Mouse (Mus musculus) WW6 (cell line): ENCODE data around the gene Rcl1.

Experiments
- DNase-seq: peaks from one replicate; pipeline ENCODE4 v3.0.0-alpha.2; 2013; ENCODE audit warnings: low read depth, low spot score

The Rcl1 gene

GRCm38 (mm10) chr19:29100874-29101542 lies at the start of gene Rcl1:
TSS of gene Rcl1 (plus strand) at chr19:29101375.
- peak; percentile 91 for DNase-seq

GRCm38 (mm10) chr19:29052786-29053185 lies 48.4 kb upstream of the Rcl1 start:
- DNase-seq = no peak

- DNase-seq = no peak
Measured at GRCm38 (mm10) chr19:29054594-29054993, 46.6 kb upstream of the Rcl1 start.

- DNase-seq = no peak
Measured at GRCm38 (mm10) chr19:29055469-29055868, 45.7 kb upstream of the Rcl1 start.

- DNase-seq = no peak
Measured at GRCm38 (mm10) chr19:29058741-29059140, 42.4 kb upstream of the Rcl1 start.

- no peak for DNase-seq
Measured at GRCm38 (mm10) chr19:29059688-29060087, 41.5 kb upstream of the Rcl1 start.

GRCm38 (mm10) chr19:29060299-29060698 lies 40.9 kb upstream of the Rcl1 start:
- DNase-seq = no peak

GRCm38 (mm10) chr19:29063009-29063408 lies 38.2 kb upstream of the Rcl1 start:
- DNase-seq = no peak

- peak; percentile 71 for DNase-seq
Measured at GRCm38 (mm10) chr19:29063577-29064363, 37.4 kb upstream of the Rcl1 start.

- no peak for DNase-seq
Measured at GRCm38 (mm10) chr19:29064451-29065102, 36.6 kb upstream of the Rcl1 start.

- DNase-seq = peak; percentile 67
Measured at GRCm38 (mm10) chr19:29066981-29067471, 34.1 kb upstream of the Rcl1 start.

- DNase-seq = no peak
Measured at GRCm38 (mm10) chr19:29069195-29069594, 32.0 kb upstream of the Rcl1 start.

- DNase-seq = no peak
Measured at GRCm38 (mm10) chr19:29074802-29075201, 26.4 kb upstream of the Rcl1 start.

- DNase-seq = no peak
Measured at GRCm38 (mm10) chr19:29088628-29089027, 12.5 kb upstream of the Rcl1 start.

- no peak for DNase-seq
Measured at GRCm38 (mm10) chr19:29092194-29092593, 9.0 kb upstream of the Rcl1 start.

GRCm38 (mm10) chr19:29099106-29099505 lies 2.1 kb upstream of the Rcl1 start:
- no peak for DNase-seq

GRCm38 (mm10) chr19:29099596-29099995 lies 1.6 kb upstream of the Rcl1 start:
- no peak for DNase-seq

- no peak for DNase-seq
Measured at GRCm38 (mm10) chr19:29100261-29100660, 914 bp upstream of the Rcl1 start.

GRCm38 (mm10) chr19:29101591-29101990 lies 416 bp downstream of the Rcl1 start:
- no peak for DNase-seq

- DNase-seq = no peak
Measured at GRCm38 (mm10) chr19:29102098-29102497, 923 bp downstream of the Rcl1 start.

- no peak for DNase-seq
Measured at GRCm38 (mm10) chr19:29105816-29106215, 4.6 kb downstream of the Rcl1 start.

- DNase-seq = no peak
Measured at GRCm38 (mm10) chr19:29106261-29106660, 5.1 kb downstream of the Rcl1 start.
